Mouse (Mus musculus): ENCODE data around the gene Grik4. TPM values are rescaled to one million over a fixed set of nuclear protein-coding genes. Genes with fewer than 3 reads are reported as not detected.
"Not testable (repeated sequence)": the region's sequence is repeated elsewhere in the genome, so short reads cannot be mapped to it uniquely, and the experiment has no call there.

Gene Grik4
- total RNA-seq, 2 experiments from 2014 or later: 0.05 TPM; not detected in 1

DNA sequence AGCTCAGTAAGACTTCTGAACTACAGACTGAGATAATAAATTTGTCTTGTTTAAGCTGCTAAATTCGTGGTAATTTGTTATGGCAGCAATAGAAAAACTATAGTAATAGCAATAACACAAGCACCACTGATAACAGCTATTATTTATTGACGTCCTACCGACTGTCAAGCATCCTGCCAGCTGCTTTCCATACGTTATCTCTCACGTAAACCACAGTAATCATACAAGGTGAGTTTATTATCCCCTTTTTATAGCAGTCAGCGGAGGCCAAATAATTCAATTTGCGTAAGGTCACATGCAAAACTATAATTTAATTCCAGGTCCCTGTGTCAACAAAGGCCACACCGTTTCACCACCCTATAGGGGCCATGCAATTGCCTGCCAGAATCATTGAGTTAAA is 147.0 kb downstream of the Grik4 start:
- no peak for DNase-seq

DNA sequence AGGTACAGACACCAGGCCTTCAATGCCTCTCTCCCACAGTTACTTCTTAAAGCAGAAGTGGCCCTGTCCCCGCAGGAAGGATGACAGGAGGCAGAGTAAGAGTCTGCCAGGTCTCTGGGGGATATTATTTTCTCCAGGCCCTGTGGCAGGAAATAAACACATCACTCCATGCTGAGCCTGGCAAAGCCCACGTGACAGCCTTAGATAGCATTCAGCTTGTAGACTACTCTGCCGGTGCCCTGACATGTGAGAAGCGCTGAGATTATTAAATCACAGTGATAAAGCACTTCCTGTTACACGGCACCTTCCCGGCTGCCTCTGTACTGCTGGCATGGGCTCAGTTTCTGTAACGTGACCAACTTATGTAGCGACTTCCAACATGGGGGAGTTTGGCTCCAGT is 148.4 kb downstream of the Grik4 start:
- no peak for DNase-seq

DNA sequence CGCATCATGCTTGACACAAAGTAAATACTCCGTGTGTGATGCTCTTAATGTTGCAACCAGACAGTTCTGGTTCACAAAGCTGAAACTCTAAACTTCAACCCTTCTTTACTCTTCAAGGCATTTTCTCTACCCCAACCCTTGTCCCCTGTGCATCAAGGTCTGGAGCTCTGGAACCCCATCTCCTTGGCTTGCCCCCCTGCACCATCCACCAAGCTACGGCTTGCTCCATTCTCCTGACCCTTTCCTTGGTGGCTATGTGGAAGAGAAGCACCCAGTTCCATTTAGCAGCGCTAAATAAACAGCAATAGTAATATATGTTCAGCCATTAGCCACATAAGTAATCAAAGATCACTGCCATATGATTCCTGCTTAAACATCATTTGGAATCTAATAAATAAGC is 150.3 kb downstream of the Grik4 start:
- no peak for DNase-seq

DNA sequence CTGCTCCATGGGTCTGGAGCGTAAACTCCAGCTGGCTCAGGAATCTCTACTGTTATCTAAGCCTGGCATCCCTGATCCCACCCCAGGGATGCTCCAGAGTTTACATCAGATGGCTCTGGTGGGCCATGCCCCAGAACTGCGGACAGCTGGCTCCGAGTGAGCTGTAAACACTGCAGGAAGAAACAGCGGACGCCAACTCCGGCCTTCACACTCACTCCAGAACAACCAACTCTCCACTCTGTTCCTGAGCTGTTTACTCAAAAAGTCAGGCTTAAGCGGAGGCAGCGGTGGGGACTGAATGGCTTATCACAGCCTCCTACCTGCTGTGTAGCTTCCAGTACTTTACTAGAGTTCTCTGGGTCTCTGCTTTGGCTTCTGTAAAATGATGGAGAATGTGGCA is 150.7 kb downstream of the Grik4 start:
- no peak for DNase-seq

DNA sequence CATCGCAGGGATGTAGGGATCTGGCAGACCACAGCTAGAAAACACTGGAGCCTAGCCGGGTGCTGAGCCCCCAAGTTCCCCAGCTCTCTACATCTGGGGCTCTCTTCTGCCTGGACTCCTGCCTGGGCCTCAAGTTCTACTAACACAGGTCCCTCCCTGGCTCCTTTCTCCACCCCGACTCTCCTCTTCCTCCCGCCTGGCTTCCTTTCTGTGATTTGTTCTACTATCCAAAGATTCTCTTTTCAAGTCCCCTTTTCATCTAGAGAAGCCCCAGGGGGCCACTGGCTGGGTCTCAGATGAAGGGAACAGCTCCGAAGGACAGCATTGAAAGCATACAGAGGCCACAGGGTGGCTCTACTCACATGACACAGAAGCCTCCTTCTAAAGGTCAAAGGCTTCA is 151.9 kb downstream of the Grik4 start:
- no peak for DNase-seq

DNA sequence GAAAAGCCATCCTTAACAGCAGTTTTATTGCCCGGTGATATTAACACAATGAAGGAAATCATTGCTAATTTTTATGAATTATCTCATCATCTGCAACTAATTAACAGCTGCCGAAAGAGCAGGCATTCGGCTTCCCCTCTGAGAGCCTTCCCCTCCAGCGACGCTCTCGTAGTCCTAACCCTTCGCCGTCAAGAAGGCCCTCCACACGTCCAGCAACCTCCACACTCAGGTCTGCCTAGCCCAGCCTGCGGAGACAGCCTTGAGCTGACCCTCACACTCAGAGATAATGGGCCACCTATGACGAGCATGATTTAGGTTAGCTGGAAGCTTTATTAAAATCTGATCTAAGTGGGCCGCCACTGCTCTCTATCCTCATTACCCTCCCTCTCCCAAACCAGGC is 152.5 kb downstream of the Grik4 start:
- no peak for DNase-seq

DNA sequence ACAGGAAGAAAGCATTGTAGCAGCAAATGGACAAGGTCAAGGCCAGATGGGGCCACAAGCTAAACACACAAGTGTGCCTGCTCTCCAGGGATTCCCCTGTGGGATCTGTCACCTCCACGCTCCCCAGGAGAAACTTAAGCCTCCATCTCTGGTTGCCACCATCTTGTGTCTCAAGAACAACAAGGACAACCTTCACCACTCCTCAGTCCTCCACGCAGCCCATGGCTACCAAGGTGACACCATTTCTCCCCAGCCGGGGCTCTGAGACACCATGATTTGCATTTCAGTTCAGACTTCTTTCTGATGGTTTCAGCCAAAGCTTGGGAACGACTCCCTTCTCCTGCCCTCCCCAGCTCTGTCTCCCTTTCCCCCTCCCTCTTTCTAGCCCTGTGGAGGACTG is 152.9 kb downstream of the Grik4 start:
- DNase-seq: no peak

DNA sequence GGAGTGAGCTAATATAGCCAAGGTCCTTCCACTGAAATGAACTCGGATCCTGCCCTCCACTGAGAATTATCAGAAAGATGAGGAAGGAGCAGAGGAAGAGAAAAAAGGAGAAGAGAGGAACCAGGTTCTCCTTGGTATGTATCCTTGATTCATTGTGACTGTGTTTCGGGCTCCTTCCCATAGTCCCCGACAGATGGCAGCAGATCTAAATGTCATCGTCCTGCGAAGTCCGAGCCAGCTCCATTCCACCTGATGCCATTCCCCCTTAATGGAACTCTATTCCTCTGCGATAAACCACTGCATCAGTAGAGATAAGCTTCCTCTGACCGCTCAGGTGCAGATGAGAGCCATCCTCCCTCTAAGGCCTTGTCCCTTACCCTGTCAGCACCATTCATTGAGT is 155.8 kb downstream of the Grik4 start:
- DNase-seq: peak; percentile 29 to 65

DNA sequence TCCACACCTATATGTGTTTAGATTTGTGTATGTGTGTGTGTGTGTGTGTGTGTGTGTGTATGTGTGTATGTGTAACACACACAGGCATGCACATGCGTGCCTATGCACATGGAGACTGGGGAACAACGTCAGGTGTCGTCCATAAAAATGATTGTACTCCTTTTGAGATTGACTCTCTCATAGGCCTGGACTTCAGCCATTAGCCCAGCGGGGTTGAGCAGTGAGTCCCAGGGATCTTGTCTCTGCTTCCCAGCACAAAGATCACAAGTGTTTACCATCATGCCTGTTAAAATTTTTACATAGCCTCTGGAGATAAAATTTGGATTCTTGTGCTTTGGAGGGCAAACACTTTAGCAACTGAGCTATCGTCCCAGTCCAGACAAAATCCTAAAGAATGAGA is 157.4 kb downstream of the Grik4 start:
- DNase-seq: no peak

DNA sequence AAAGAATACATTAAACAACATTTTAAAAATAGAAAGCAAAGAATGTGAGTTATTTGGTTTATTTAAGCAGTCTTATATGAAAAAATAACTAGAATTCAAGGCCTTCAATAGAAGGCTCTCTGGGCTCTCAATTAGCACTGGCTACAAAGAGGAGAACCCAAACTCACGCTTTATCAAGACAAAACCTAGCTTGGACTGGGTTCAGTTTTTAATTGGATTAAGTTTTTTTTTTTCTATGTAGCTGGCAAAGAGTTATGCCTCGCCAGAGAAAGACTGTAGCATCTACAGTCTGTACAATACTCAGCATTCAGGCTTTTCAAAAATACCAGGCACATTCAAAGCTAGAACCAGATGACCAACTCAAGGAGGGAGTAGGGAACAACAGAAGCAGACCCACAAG is 158.0 kb downstream of the Grik4 start:
- DNase-seq: no peak

DNA sequence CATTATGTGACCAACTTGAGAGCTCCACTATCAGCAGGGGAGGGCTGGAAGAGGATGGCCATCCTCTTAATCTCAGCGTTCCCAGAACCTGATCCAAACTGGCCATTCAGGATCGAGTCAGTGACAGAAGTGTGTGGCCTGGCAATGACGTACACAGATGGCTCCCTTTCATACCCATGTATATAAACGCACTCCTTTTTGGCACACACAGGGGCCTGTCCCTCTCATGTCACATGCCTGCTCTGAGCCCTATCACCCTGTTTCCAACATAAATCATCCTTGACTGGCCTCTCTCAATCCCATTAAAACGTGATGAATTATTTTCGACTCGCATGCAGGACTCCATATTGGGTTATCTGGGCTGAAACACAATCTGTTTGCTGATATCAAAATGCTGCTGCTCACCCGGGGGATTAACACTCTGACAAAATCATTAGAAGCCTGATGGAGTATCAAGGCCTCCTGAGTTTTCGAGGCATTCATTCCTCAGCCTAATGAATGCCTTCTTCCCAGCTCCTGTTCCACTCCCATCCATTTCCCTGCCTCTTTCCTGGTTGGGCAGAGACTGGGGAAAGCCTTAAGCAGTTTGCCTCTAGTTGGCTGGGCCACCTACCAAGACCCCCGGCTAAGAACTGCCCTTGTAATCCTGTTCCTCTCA is 159.0 kb downstream of the Grik4 start:
- DNase-seq: no peak

DNA sequence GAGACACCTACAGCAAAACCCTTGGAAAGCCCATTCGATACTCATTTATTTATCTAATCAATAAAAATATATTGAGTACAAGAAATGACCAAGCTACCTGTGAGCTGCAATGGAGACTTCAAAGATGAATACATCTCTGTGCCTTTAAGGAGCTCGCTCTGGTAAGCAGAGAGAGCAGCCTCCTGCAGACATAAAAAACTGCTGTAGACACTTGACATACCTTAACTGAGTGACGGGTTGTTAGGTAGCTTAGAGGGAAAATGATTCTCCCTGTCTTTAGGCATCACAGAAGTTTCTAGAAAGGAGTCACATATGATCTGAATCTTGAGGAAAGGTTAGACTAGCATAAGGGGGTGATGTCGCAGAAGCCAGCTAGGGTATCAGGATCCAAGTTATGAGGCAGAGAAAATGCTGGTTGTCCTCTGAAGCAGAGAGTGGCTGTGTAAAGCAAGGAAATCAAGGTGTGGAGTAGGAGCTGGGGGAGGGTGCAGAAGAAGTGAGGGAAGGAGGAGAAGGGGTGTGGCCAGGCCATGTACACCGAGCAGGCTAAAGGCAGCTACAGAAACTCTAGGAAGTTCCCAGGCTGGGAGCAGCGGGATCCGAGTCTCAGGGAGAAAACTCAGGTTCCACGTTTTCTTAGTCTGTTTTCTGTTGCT is 160.9 kb downstream of the Grik4 start:
- DNase-seq: no peak

DNA sequence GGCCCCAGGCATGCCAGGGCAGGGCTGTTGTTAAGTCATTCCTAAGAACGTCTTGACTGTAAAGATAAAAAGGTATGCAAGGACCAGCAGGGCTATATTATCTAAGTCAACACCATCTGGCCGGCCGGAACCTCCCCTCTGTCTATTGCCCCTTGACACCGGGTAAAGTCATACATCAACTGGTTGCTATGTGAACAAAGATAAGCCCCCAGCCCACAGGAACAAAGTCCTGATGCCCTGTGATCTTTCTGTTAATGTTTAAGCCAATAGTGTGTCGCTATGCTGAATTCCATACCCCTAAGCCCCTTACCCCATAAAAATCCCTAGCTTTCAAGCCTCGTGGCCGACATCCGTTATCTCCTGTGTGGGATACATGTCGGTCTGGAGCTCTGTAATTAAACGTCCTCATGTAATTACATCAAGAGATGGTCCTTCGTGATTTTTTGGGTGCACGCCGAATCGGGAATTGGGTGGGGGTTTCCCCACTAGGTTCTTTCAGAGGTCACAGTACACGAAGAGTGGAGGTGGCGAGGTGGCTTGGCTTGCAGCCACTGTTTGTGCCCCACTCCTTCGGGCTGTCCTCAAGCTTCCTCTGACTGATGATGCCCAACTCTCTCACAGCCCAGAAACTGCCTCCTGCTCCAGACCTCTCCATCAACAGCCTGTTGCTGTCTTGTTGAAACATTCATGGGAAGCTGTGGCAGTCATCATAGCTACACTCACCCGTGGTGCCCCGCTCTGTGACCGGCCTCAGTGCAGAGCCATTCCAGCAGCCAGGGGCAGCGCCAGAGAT is 165.6 kb downstream of the Grik4 start:
- DNase-seq: not testable (repeated sequence)

DNA sequence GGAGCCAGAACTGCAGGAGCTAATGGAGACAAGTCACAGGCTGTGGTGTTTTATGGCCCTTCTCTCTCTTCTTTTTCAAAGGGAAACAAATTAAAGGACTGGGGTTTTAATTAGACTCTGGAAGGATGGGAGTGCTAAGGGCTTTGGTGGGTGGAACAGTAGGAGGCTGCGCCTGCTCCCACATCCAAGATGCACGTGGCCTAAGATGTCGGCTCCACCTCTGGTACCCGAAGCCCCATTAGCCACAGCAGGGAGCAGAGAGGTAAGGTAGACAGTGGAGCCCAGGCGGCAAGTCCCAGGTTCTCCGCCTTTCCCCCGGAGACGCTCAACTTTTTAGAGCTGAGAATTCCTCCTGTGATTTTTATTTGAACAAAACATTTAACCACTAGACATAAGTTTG is 166.4 kb downstream of the Grik4 start:
- no peak for DNase-seq

DNA sequence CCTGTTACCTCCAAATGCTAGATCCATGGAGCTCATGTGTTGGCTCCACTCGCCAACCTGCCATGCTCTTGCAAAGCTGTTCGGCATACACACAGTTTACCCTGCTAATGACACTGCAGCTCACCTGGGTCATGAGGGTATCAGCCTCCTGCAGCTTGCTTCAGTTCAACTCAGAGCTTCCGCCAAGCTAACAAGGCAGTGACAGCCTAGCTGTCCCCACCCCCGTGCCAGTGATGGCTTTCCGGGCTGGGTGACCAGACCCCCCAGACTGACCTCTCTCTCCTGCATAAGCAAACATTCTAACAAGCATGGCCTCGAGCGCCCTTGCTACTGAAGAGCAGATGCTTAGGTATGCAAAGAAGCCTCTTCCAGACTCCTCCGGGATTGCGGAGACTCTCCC is 167.5 kb downstream of the Grik4 start:
- DNase-seq: no peak

DNA sequence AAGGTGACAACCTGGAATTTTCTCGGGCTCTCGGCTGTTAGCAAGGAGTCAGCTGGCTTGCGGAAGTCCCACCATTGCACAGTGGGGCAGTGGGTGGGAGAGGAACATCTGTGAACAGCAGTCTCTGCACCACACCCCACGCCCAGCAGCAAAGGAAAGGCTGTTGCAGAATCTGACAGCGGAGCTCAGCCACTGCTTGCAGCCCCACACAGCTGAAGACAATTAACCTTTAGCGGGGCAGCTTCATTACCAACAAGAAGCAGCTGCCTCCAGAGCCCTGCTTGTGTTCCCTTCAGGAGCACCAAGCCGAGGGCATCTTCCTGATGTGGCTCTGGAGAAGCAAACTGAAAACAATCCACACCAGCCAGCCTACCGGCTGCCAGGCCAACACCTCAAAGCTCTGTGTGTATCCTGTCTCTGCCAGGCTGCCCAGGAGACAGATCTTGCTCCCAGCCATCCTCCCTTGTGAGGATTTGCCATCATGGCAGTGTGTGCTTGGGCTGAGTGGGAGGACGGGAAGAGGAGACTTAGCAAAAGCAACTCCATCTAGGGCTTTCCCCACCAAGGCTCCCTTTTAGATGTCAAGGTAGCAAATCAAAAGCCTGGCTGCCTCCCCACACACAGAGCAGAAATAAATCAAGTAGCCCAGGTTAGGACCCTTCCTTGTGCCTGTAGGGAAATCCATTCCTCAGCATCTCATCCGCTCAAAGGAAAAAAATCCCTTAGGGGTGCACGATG is 179.3 kb downstream of the Grik4 start:
- DNase-seq: no peak

DNA sequence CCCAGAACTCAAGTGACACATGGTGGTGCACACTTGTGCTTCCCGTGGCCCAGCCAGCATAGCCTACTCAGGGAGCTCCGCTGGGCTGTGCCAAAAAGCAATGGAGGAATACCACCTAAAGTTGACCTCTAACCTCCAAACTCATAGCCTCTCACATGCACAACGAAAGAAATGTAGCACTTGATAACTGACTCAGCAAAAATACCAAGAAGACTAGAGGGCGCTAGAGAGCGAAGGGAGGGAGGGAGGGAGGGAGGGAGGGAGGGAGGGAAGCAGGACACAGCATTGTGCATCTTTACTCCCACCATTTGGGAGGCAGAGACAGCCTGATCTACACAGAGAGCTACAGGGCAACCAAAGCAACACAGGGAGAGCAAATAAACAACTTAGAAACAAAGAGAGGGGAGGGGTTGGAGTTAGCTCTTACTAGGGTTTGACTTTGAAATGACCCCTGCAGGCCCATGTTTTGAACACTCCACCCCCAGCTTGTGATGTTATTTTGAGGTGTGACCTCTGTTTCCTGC is 185.5 kb downstream of the Grik4 start:
- no peak for DNase-seq

DNA sequence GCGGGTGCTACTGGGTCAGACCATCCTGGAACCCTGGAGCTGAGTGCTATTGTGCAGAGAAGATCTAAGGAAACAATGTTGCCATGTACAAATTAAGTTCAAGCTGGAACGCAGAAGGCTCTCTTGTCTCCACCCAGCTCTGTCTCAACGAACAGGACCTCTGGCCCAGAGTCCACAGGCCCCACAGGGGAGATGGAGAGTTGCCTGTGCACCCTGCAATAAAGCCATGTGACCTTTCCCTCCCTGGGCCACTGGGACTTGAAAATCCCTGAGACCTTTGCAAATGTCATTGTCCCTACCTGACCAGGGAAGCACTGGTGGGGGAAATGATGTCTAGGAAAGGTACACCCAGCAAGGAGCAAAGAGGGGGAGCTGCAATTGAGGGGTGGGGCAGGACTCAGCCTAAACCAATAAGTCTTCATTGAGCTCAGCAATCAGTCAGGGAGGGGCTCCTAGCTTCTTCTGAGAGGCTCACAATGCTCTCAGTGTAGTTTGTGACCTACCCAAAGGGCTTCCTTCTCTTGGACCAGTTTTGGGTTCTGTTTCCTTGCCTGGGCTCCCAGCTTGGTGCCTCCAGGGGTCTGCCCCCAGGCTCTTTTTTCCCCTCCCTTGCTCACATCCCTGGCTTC is 187.2 kb downstream of the Grik4 start:
- no peak for DNase-seq

DNA sequence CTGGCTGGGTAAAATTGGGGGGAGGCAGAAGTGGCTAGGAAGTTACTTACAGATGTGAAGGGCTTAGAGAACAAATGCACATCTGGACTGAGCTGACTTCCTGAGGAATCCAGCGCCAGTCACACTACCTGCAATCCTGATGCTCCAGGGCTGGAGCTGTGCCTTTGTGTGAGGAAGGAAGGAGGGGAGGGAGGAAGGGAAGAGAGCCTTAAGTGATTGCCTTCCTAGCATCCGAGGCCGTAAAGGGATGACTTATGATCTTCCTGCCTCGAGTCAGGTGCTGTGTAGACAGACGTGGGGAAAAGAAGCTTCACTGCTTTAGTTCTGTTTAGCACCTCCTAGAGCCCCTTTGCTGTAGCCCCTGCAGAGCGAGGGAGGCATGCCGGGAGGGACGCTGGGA is 189.6 kb downstream of the Grik4 start:
- DNase-seq: no peak

DNA sequence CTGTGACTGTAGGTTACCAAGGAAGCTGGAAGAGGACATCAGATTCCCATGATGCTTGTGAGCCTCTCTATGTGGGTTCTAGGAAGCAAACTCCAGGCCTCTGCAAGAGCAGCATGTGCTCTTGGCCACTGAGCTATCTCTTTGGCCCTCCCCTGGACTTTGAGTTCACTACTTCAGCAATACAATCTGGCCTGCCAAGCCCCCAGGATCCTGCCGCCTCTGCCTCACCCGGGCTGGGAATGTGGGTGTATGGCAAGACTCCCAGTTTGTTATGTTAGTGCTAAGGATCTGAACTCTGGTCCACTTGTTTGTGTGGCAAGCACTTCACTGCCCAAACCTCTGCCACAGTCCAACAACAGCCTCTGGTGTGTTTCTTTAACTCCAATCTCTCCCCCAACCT is 193.1 kb downstream of the Grik4 start:
- no peak for DNase-seq

DNA sequence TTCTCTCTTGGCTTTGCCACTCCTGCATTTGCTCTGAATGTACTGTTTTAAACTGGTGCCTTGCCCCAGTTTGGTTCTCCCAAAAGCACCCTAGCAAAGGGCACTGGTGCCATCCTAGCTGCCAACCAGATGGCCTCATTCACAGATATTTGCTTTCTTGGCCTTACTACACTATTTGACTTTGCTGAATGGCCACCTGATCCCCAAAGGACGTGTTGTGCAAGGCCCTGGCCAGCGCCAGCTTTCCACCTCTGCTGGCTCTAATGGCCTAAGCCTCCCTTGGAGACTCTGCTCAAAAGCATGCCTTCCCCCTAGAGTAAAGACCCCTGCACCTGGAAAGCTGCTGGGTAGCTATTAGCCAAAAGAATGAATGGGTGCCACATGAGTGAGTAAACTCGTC is 194.1 kb downstream of the Grik4 start:
- peak; percentile 51 to 60 for DNase-seq

DNA sequence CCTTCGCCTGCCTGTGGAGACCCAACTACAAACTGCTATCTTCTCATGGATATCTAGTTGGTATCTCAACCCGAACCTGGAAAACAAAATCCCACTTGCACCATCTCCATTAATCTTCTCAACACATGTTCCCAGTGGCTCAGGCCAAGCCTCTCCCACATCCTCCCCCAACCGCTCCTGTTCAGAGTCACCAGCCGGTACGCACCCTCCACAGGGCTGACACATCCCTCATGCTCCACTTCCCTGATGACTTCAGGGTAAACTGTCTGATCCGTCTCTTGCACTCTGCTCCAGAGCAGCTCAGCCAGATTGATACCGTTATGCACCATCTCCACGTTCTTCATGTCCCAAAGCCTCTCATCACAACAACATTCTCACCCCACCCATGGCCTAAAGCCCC is 198.3 kb downstream of the Grik4 start:
- no peak for DNase-seq
